Mouse (Mus musculus) megakaryocyte, embryonic 14.5 days (primary cell): Measurements from ENCODE around the gene Efna2.

Source experiments
- FLI1 ChIP-seq: IDR thresholded peaks from 2 replicates; pipeline ENCODE4 v1.6.1; 2012; ENCODE audit warnings: low read length, inconsistent platforms, mixed read lengths
- GATA1 ChIP-seq: IDR thresholded peaks from 3 replicates; pipeline ENCODE4 v1.6.1; 2012; ENCODE audit warnings: mixed read lengths, low read length, inconsistent platforms, borderline replicate concordance

DNA sequence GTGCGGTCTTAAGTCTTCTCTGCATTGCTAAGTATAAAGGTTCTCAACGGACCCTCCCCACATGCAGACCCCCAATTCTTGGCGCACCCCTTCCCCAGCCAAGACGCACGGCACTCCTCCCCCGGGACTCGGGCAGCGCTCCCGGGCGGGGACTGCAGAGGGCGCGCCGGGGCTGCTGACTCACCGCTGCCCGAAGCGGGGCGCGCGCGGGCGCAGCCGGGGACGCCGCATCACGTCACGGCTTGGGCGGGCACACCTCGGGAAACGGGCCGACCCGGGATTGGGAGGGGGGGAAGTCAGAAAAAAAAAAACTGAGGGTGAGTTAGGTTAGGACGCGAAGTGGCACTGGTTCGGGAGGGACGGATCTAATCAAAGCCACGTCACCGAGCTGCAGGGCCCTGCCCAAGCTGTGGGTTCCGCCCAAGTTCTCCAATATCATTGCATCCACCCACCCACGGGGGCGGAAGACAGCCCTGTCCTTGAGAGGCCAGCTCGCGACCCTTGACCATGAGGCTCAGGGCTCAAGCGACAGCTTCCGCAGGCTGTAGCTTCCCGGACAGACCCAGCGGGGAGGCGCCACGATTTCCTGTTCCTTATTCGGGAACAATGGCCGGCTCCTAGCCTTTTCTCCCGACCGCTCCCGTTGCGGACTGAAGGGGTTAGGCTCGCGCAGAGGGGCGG is 30.5 kb upstream of the Efna2 start:
- TF ChIP-seq FLI1 (no peak), GATA1 (no peak)
